Mouse (Mus musculus): ENCODE results near the gene Ghr. TPM values are rescaled to one million over a fixed set of nuclear protein-coding genes. Genes with fewer than 3 reads are reported as not detected.

Gene Ghr
- polyA plus RNA-seq, 1 experiment from 2014 or later = 7.6 TPM

GRCm38 (mm10) chr15:3563473-3563872, 19.8 kb downstream of the Ghr start:
- WGBS = 81% methylated on average over 1 of the region's 1 CpGs
- no peaks in the 10 kb centered on the region for H3K27me3 ChIP-seq (ENCODE audit: control insufficient read depth, insufficient read depth, low read depth, low read length)
- no peaks in the 10 kb centered on the region for H3K4me1 ChIP-seq (ENCODE audit: control insufficient read depth, insufficient read depth, low read length)
- ATAC-seq = no peak
- no peaks in the 10 kb centered on the region for H3K36me3 ChIP-seq (ENCODE audit: control insufficient read depth, insufficient read depth, low read length)
- no peak overlapping the region for H3K4me3 ChIP-seq (ENCODE audit: low read depth, low read length)
- no peak overlapping the region for H3K4me2 ChIP-seq (ENCODE audit: low read length)
- H3K9ac ChIP-seq (ENCODE audit: low read depth, low read length) = no peak overlapping the region
- H3K9me3 ChIP-seq (replicated peaks; ENCODE audit: control insufficient read depth, low read length, poor library complexity, severe bottlenecking) = no peaks in the 10 kb centered on the region
- no peak overlapping the region for H3K27ac ChIP-seq (ENCODE audit: low read length)

GRCm38 (mm10) chr15:3558524-3558923, 24.8 kb downstream of the Ghr start:
- WGBS = 91% methylated on average over 3 of the region's 3 CpGs
- H3K4me1 ChIP-seq (ENCODE audit: control insufficient read depth, insufficient read depth, low read length) = no peaks in the 10 kb centered on the region
- H3K36me3 ChIP-seq (ENCODE audit: control insufficient read depth, insufficient read depth, low read length) = no peaks in the 10 kb centered on the region
- H3K9ac ChIP-seq (ENCODE audit: low read depth, low read length) = no peak overlapping the region
- H3K4me2 ChIP-seq (ENCODE audit: low read length) = no peak overlapping the region
- no peak overlapping the region for H3K27ac ChIP-seq (ENCODE audit: low read length)
- no peak for ATAC-seq
- H3K4me3 ChIP-seq (ENCODE audit: low read depth, low read length) = no peak overlapping the region
- H3K9me3 ChIP-seq (replicated peaks; ENCODE audit: control insufficient read depth, low read length, poor library complexity, severe bottlenecking) = no peaks in the 10 kb centered on the region
- H3K27me3 ChIP-seq (ENCODE audit: control insufficient read depth, insufficient read depth, low read depth, low read length) = no peaks in the 10 kb centered on the region

- 94% methylated on average over 2 of the region's 2 CpGs for WGBS
- no peaks in the 10 kb centered on the region for H3K36me3 ChIP-seq (ENCODE audit: control insufficient read depth, insufficient read depth, low read length)
- H3K4me3 ChIP-seq (ENCODE audit: low read depth, low read length) = no peak overlapping the region
- ATAC-seq = no peak
- no peak overlapping the region for H3K9ac ChIP-seq (ENCODE audit: low read depth, low read length)
- no peaks in the 10 kb centered on the region for H3K9me3 ChIP-seq (replicated peaks; ENCODE audit: control insufficient read depth, low read length, poor library complexity, severe bottlenecking)
- H3K27me3 ChIP-seq (ENCODE audit: control insufficient read depth, insufficient read depth, low read depth, low read length) = no peaks in the 10 kb centered on the region
- H3K4me1 ChIP-seq (ENCODE audit: control insufficient read depth, insufficient read depth, low read length) = no peaks in the 10 kb centered on the region
- H3K4me2 ChIP-seq (ENCODE audit: low read length) = no peak overlapping the region
- H3K27ac ChIP-seq (ENCODE audit: low read length) = no peak overlapping the region
These were observed 39.0 kb downstream of the Ghr start for GRCm38 (mm10) chr15:3544289-3544688.

- H3K9me3 ChIP-seq (replicated peaks; ENCODE audit: control insufficient read depth, low read length, poor library complexity, severe bottlenecking) = no peaks in the 10 kb centered on the region
- no peak overlapping the region for H3K4me3 ChIP-seq (ENCODE audit: low read depth, low read length)
- H3K9ac ChIP-seq (ENCODE audit: low read depth, low read length) = no peak overlapping the region
- no peaks in the 10 kb centered on the region for H3K4me1 ChIP-seq (ENCODE audit: control insufficient read depth, insufficient read depth, low read length)
- ATAC-seq = no peak
- H3K4me2 ChIP-seq (ENCODE audit: low read length) = no peak overlapping the region
- no peaks in the 10 kb centered on the region for H3K27me3 ChIP-seq (ENCODE audit: control insufficient read depth, insufficient read depth, low read depth, low read length)
- no peaks in the 10 kb centered on the region for H3K36me3 ChIP-seq (ENCODE audit: control insufficient read depth, insufficient read depth, low read length)
- H3K27ac ChIP-seq (ENCODE audit: low read length) = no peak overlapping the region
- WGBS = 63% methylated on average over 3 of the region's 3 CpGs
These were observed 46.9 kb downstream of the Ghr start for GRCm38 (mm10) chr15:3536309-3536900.

GRCm38 (mm10) chr15:3514027-3514426, 69.3 kb downstream of the Ghr start:
- WGBS = 77% methylated on average over 1 of the region's 1 CpGs
- no peak overlapping the region for H3K4me3 ChIP-seq (ENCODE audit: low read depth, low read length)
- ATAC-seq = no peak

GRCm38 (mm10) chr15:3512380-3512779, 70.9 kb downstream of the Ghr start:
- Histone ChIP-seq H3K27me3 (ENCODE audit: control insufficient read depth, insufficient read depth, low read depth, low read length) (no peaks in the 10 kb centered on the region), H3K9ac (ENCODE audit: low read depth, low read length) (no peak overlapping the region), H3K4me1 (ENCODE audit: control insufficient read depth, insufficient read depth, low read length) (peaks cover 4% of the 10 kb centered on the region; the same call in 1 of the 2 replicates), H3K27ac (ENCODE audit: low read length) (no peak overlapping the region), H3K4me3 (ENCODE audit: low read depth, low read length) (no peak overlapping the region), H3K9me3 (replicated peaks; ENCODE audit: control insufficient read depth, low read length, poor library complexity, severe bottlenecking) (no peaks in the 10 kb centered on the region), H3K36me3 (ENCODE audit: control insufficient read depth, insufficient read depth, low read length) (no peaks in the 10 kb centered on the region), H3K4me2 (ENCODE audit: low read length) (no peak overlapping the region)
- no peak for ATAC-seq
- WGBS = 88% methylated on average over 1 of the region's 1 CpGs

More at GRCm38 (mm10) chr15:3514027-3514426, 69.3 kb downstream of the Ghr start:
- Histone ChIP-seq H3K27me3 (ENCODE audit: control insufficient read depth, insufficient read depth, low read depth, low read length) (no peaks in the 10 kb centered on the region), H3K4me1 (ENCODE audit: control insufficient read depth, insufficient read depth, low read length) (no peaks in the 10 kb centered on the region), H3K9ac (ENCODE audit: low read depth, low read length) (no peak overlapping the region), H3K36me3 (ENCODE audit: control insufficient read depth, insufficient read depth, low read length) (no peaks in the 10 kb centered on the region), H3K9me3 (replicated peaks; ENCODE audit: control insufficient read depth, low read length, poor library complexity, severe bottlenecking) (no peaks in the 10 kb centered on the region), H3K4me2 (ENCODE audit: low read length) (no peak overlapping the region), H3K27ac (ENCODE audit: low read length) (no peak overlapping the region)

GRCm38 (mm10) chr15:3511639-3512171, 71.6 kb downstream of the Ghr start:
- Histone ChIP-seq H3K4me3 (ENCODE audit: low read depth, low read length) (no peak overlapping the region), H3K9ac (ENCODE audit: low read depth, low read length) (no peak overlapping the region), H3K9me3 (replicated peaks; ENCODE audit: control insufficient read depth, low read length, poor library complexity, severe bottlenecking) (no peaks in the 10 kb centered on the region), H3K27me3 (ENCODE audit: control insufficient read depth, insufficient read depth, low read depth, low read length) (no peaks in the 10 kb centered on the region), H3K4me1 (ENCODE audit: control insufficient read depth, insufficient read depth, low read length) (peaks cover 4% of the 10 kb centered on the region; the same call in 1 of the 2 replicates), H3K4me2 (ENCODE audit: low read length) (no peak overlapping the region), H3K27ac (ENCODE audit: low read length) (no peak overlapping the region), H3K36me3 (ENCODE audit: control insufficient read depth, insufficient read depth, low read length) (no peaks in the 10 kb centered on the region)
- ATAC-seq = no peak
- 92% methylated on average over 2 of the region's 2 CpGs for WGBS

GRCm38 (mm10) chr15:3509089-3509488, 74.2 kb downstream of the Ghr start:
- 0 out of 2 replicates have a peak, but pooled peaks have one; percentile 44 for ATAC-seq
- no peak overlapping the region for H3K27ac ChIP-seq (ENCODE audit: low read length)
- H3K27me3 ChIP-seq (ENCODE audit: control insufficient read depth, insufficient read depth, low read depth, low read length) = no peaks in the 10 kb centered on the region
- no peak overlapping the region for H3K4me3 ChIP-seq (ENCODE audit: low read depth, low read length)
- H3K4me1 ChIP-seq (ENCODE audit: control insufficient read depth, insufficient read depth, low read length) = peaks cover 4% of the 10 kb centered on the region; the same call in 1 of the 2 replicates
- H3K36me3 ChIP-seq (ENCODE audit: control insufficient read depth, insufficient read depth, low read length) = no peaks in the 10 kb centered on the region
- no peaks in the 10 kb centered on the region for H3K9me3 ChIP-seq (replicated peaks; ENCODE audit: control insufficient read depth, low read length, poor library complexity, severe bottlenecking)
- WGBS = 69% methylated on average over 3 of the region's 3 CpGs
- H3K4me2 ChIP-seq (ENCODE audit: low read length) = no peak overlapping the region
- no peak overlapping the region for H3K9ac ChIP-seq (ENCODE audit: low read depth, low read length)

- ATAC-seq = peak; percentile 78
These were observed 76.0 kb downstream of the Ghr start for GRCm38 (mm10) chr15:3507329-3507728.

More at GRCm38 (mm10) chr15:3507329-3507728, 76.0 kb downstream of the Ghr start:
- H3K36me3 ChIP-seq (ENCODE audit: control insufficient read depth, insufficient read depth, low read length) = no peaks in the 10 kb centered on the region
- peaks cover 4% of the 10 kb centered on the region; the same call in 1 of the 2 replicates for H3K4me1 ChIP-seq (ENCODE audit: control insufficient read depth, insufficient read depth, low read length)
- WGBS = 67% methylated on average over 2 of the region's 2 CpGs
- H3K4me3 ChIP-seq (ENCODE audit: low read depth, low read length) = no peak overlapping the region
- no peaks in the 10 kb centered on the region for H3K9me3 ChIP-seq (replicated peaks; ENCODE audit: control insufficient read depth, low read length, poor library complexity, severe bottlenecking)
- no peak overlapping the region for H3K27ac ChIP-seq (ENCODE audit: low read length)
- no peak overlapping the region for H3K4me2 ChIP-seq (ENCODE audit: low read length)
- H3K27me3 ChIP-seq (ENCODE audit: control insufficient read depth, insufficient read depth, low read depth, low read length) = no peaks in the 10 kb centered on the region
- H3K9ac ChIP-seq (ENCODE audit: low read depth, low read length) = no peak overlapping the region
